Comparison of ENCODE assay signal across 14 mouse cellular contexts in the genomic region with DNA sequence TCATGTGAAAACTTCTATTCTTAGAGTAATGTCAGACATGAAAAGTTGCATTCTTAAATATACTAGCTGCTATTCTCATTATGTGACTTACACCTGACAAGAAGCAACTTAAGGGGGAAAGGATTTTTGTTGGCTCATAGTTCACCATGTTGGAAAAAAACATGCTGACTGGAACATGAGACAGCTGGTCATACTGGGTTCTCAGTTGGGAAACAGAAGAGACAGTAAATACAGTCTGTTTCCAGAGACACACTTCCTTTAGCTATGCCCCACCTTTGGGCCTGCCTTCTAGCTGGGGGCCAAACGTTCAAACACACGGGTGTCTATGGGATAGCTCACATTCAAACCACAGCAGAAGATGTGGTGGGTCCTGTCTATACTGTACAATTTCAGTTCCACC. TPM values are rescaled to one million over a fixed set of nuclear protein-coding genes. Genes with fewer than 3 reads are reported as not detected.
DNase-seq lines count a peak whose midpoint lies in the region; ATAC-seq and TF ChIP-seq lines count a peak whose summit lies in the region.
"Had no signal": no experiment of that assay in that cellular context is flagged by ENCODE, and none has a peak within 500 bp of the region (broad histone marks: within the 10 kb centered on the region; RNA-seq: fewer than 3 reads in every experiment).

No protein-coding gene starts in this region.

- no peaks in the 10 kb centered on the region for H3K36me3 ChIP-seq in heart, embryonic 13.5 days
- no peaks in the 10 kb centered on the region for H3K36me3 ChIP-seq in embryonic facial prominence, embryonic 14.5 days (ENCODE audit: control insufficient read depth, insufficient read depth, low read length)
- H3K36me3 ChIP-seq in hindbrain, embryonic 13.5 days = peaks cover 3% of the 10 kb centered on the region; the same call in 1 of the 2 replicates
- no peaks in the 10 kb centered on the region for H3K36me3 ChIP-seq in midbrain, embryonic 14.5 days (ENCODE audit: control insufficient read depth, insufficient read depth, low read length)
- H3K36me3 ChIP-seq in liver, postnatal 0 days (replicated peaks; ENCODE audit: insufficient read depth, low read length) = no peaks in the 10 kb centered on the region
- H3K36me3 ChIP-seq: embryonic facial prominence, embryonic 12.5 days; liver, embryonic 15.5 days had no signal

- no peak for DNase-seq in heart, postnatal 25 days (ENCODE audit: low spot score)
- no peak for DNase-seq in embryonic facial prominence, embryonic 14.5 days (ENCODE audit: low spot score)
- no peak for DNase-seq in midbrain, embryonic 14.5 days
- no peak for DNase-seq in natural killer cell, adult 2 months (ENCODE audit: low spot score in 2 of 2)
- DNase-seq in liver, postnatal 0 days = no peak
- DNase-seq: gastrocnemius, adult 2 months; heart, postnatal 14 days; right cerebral cortex, postnatal 25 days had no signal

- H3K27ac ChIP-seq in heart, embryonic 13.5 days (replicated peaks) = peak overlapping the region; percentile 60
- H3K27ac ChIP-seq in embryonic facial prominence, embryonic 14.5 days (replicated peaks; ENCODE audit: low read depth, low read length) = 0 out of 2 replicates have a peak overlapping the region, but pooled peaks have one; percentile 10
- peak overlapping the region; percentile 84 for H3K27ac ChIP-seq in hindbrain, embryonic 13.5 days
- H3K27ac ChIP-seq in midbrain, embryonic 14.5 days (replicated peaks; ENCODE audit: low read depth, low read length) = peak overlapping the region; percentile 70
- no peak overlapping the region for H3K27ac ChIP-seq in liver, postnatal 0 days (ENCODE audit: low read depth)
- H3K27ac ChIP-seq: gastrocnemius, adult 2 months; liver, embryonic 15.5 days; stomach, postnatal 0 days had no signal

- 0 out of 2 replicates have a peak, but pooled peaks cover 4% of the 10 kb centered on the region for H3K9me3 ChIP-seq in heart, embryonic 13.5 days
- H3K9me3 ChIP-seq in embryonic facial prominence, embryonic 14.5 days (ENCODE audit: control insufficient read depth, low read length) = no peaks in the 10 kb centered on the region
- H3K9me3 ChIP-seq in hindbrain, embryonic 13.5 days = no peaks in the 10 kb centered on the region
- no peaks in the 10 kb centered on the region for H3K9me3 ChIP-seq in midbrain, embryonic 14.5 days (ENCODE audit: control insufficient read depth, low read length)
- H3K9me3 ChIP-seq in liver, postnatal 0 days (ENCODE audit: low read length) = no peaks in the 10 kb centered on the region
- H3K9me3 ChIP-seq: embryonic facial prominence, embryonic 12.5 days; liver, embryonic 15.5 days had no signal

- no peak overlapping the region for H3K9ac ChIP-seq in heart, embryonic 13.5 days
- H3K9ac ChIP-seq in embryonic facial prominence, embryonic 14.5 days (ENCODE audit: low read depth, low read length) = no peak overlapping the region
- H3K9ac ChIP-seq in hindbrain, embryonic 13.5 days = no peak overlapping the region
- H3K9ac ChIP-seq in midbrain, embryonic 14.5 days (replicated peaks; ENCODE audit: low read length) = no peak overlapping the region
- H3K9ac ChIP-seq in liver, postnatal 0 days (replicated peaks) = no peak overlapping the region
- H3K9ac ChIP-seq: embryonic facial prominence, embryonic 12.5 days; liver, embryonic 15.5 days had no signal

- no peak for TF ChIP-seq CTCF in liver, postnatal 0 days (IDR thresholded peaks at IDR 0.05; ENCODE audit: low read depth)

- intact Hi-C loops in heart, postnatal 25 days (cut with DNase I) = no loop called here

- no peak overlapping the region for H3K4me2 ChIP-seq in heart, embryonic 13.5 days
- no peak overlapping the region for H3K4me2 ChIP-seq in embryonic facial prominence, embryonic 14.5 days (ENCODE audit: low read depth, low read length)
- H3K4me2 ChIP-seq in hindbrain, embryonic 13.5 days = no peak overlapping the region
- no peak overlapping the region for H3K4me2 ChIP-seq in midbrain, embryonic 14.5 days (ENCODE audit: low read length)
- no peak overlapping the region for H3K4me2 ChIP-seq in liver, postnatal 0 days (ENCODE audit: low read depth, low read length)
- H3K4me2 ChIP-seq: embryonic facial prominence, embryonic 12.5 days; liver, embryonic 15.5 days had no signal

- peaks cover 55% of the 10 kb centered on the region for H3K4me1 ChIP-seq in heart, embryonic 13.5 days
- H3K4me1 ChIP-seq in embryonic facial prominence, embryonic 14.5 days (ENCODE audit: control insufficient read depth, insufficient read depth, low read length) = 0 out of 2 replicates have a peak, but pooled peaks cover 7% of the 10 kb centered on the region
- H3K4me1 ChIP-seq in hindbrain, embryonic 13.5 days (replicated peaks) = peaks cover 74% of the 10 kb centered on the region
- peaks cover 59% of the 10 kb centered on the region for H3K4me1 ChIP-seq in midbrain, embryonic 14.5 days (ENCODE audit: control insufficient read depth, insufficient read depth, low read length)
- no peaks in the 10 kb centered on the region for H3K4me1 ChIP-seq in liver, postnatal 0 days (ENCODE audit: insufficient read depth)
- H3K4me1 ChIP-seq: liver, embryonic 15.5 days had no signal

- no peak for ATAC-seq in heart, embryonic 13.5 days (ENCODE audit: extremely low read depth, insufficient number of reproducible peaks, low FRiP score, low TSS enrichment)
- ATAC-seq in embryonic facial prominence, embryonic 14.5 days (ENCODE audit: low read depth) = no peak
- ATAC-seq in hindbrain, embryonic 13.5 days (ENCODE audit: low FRiP score) = no peak
- no peak for ATAC-seq in midbrain, embryonic 14.5 days (ENCODE audit: low FRiP score, low TSS enrichment)
- no peak for ATAC-seq in liver, postnatal 0 days
- ATAC-seq: CD4-positive, CD25-positive, alpha-beta regulatory T cell, adult 4 months had no signal

- WGBS in heart, embryonic 13.5 days = 72% methylated on average over 2 of the region's 2 CpGs
- 83% methylated on average over 2 of the region's 2 CpGs for whole genome bisulfite sequencing in embryonic facial prominence, embryonic 14.5 days
- WGBS in hindbrain, embryonic 13.5 days = 42% methylated on average over 2 of the region's 2 CpGs
- 55% methylated on average over 2 of the region's 2 CpGs for WGBS in midbrain, embryonic 14.5 days
- WGBS in liver, postnatal 0 days (ENCODE audit: insufficient replicate concordance) = 52% methylated on average over 2 of the region's 2 CpGs

- no peak for TF ChIP-seq EP300 in liver, postnatal 0 days (IDR thresholded peaks at IDR 0.05; ENCODE audit: low read depth)

- no peaks in the 10 kb centered on the region; the same call in 1 of the 2 replicates for H3K27me3 ChIP-seq in heart, embryonic 13.5 days (replicated peaks)
- H3K27me3 ChIP-seq in embryonic facial prominence, embryonic 14.5 days (replicated peaks; ENCODE audit: control insufficient read depth, insufficient read depth, low read length) = no peaks in the 10 kb centered on the region
- 0 out of 2 replicates have a peak, but pooled peaks cover 2% of the 10 kb centered on the region for H3K27me3 ChIP-seq in hindbrain, embryonic 13.5 days
- no peaks in the 10 kb centered on the region for H3K27me3 ChIP-seq in midbrain, embryonic 14.5 days (ENCODE audit: control insufficient read depth, insufficient read depth, low read length)
- no peaks in the 10 kb centered on the region for H3K27me3 ChIP-seq in liver, postnatal 0 days (ENCODE audit: insufficient read depth, low read length)
- H3K27me3 ChIP-seq: embryonic facial prominence, embryonic 12.5 days; liver, embryonic 15.5 days had no signal

- H3K4me3 ChIP-seq in heart, embryonic 13.5 days = no peak overlapping the region
- no peak overlapping the region for H3K4me3 ChIP-seq in embryonic facial prominence, embryonic 14.5 days (ENCODE audit: low read depth, low read length)
- H3K4me3 ChIP-seq in hindbrain, embryonic 13.5 days = no peak overlapping the region
- no peak overlapping the region for H3K4me3 ChIP-seq in midbrain, embryonic 14.5 days (replicated peaks; ENCODE audit: low read depth, low read length)
- H3K4me3 ChIP-seq in liver, postnatal 0 days (ENCODE audit: low read depth, low read length) = no peak overlapping the region
- H3K4me3 ChIP-seq: embryonic facial prominence, embryonic 12.5 days; gastrocnemius, adult 2 months; liver, embryonic 15.5 days had no signal

RNA-seq across cellular contexts. Expression of gene Scrn1, which starts 12.7 kb away (rescaled TPM):
- polyA plus RNA-seq in heart, embryonic 13.5 days (2015; fragmentation: Nextera tagmentation; extraction: Ambion mirVana) = 9.5 and 13.0 TPM in 2 replicates
- 10 to 100 TPM in 1 of 2 experiments, 1 to 10 TPM in 1; 9.2 to 12.0 TPM for total RNA-seq in heart, postnatal 25 days (2021)
- polyA plus RNA-seq in embryonic facial prominence, embryonic 14.5 days (2014; fragmentation: Nextera tagmentation; extraction: Ambion mirVana) = 12.8 and 13.8 TPM in 2 replicates
- polyA plus RNA-seq in hindbrain, embryonic 13.5 days (2015; fragmentation: Nextera tagmentation; extraction: Ambion mirVana) = 87.1 and 91.6 TPM in 2 replicates
- polyA plus RNA-seq in midbrain, embryonic 14.5 days (2014; fragmentation: Nextera tagmentation; extraction: Ambion mirVana) = 88.0 and 104 TPM in 2 replicates
- 0.32 and 0.35 TPM in 2 replicates for polyA plus RNA-seq in liver, postnatal 0 days (2015; fragmentation: Nextera tagmentation; extraction: Ambion mirVana)

RNA-seq across cellular contexts. Expression of gene Plekha8, which starts 41.3 kb away (rescaled TPM):
- 6.4 and 7.5 TPM in 2 replicates for polyA plus RNA-seq in heart, embryonic 13.5 days (2015; fragmentation: Nextera tagmentation; extraction: Ambion mirVana)
- total RNA-seq in heart, postnatal 25 days (2021) = 10 to 100 TPM; 10.6 TPM
- polyA plus RNA-seq in embryonic facial prominence, embryonic 14.5 days (2014; fragmentation: Nextera tagmentation; extraction: Ambion mirVana) = 10.1 and 11.1 TPM in 2 replicates
- 8.8 and 9.2 TPM in 2 replicates for polyA plus RNA-seq in hindbrain, embryonic 13.5 days (2015; fragmentation: Nextera tagmentation; extraction: Ambion mirVana)
- 11.1 and 15.8 TPM in 2 replicates for polyA plus RNA-seq in midbrain, embryonic 14.5 days (2014; fragmentation: Nextera tagmentation; extraction: Ambion mirVana)
- polyA plus RNA-seq in liver, postnatal 0 days (2015; fragmentation: Nextera tagmentation; extraction: Ambion mirVana) = 4.3 and 4.8 TPM in 2 replicates

RNA-seq across cellular contexts. Expression of gene Fkbp14, which starts 43.5 kb away (rescaled TPM):
- polyA plus RNA-seq in heart, embryonic 13.5 days (2015; fragmentation: Nextera tagmentation; extraction: Ambion mirVana) = 24.0 and 24.1 TPM in 2 replicates
- 10 to 100 TPM in 1 of 2 experiments, 1 to 10 TPM in 1; 8.2 to 10.4 TPM for total RNA-seq in heart, postnatal 25 days (2021)
- polyA plus RNA-seq in embryonic facial prominence, embryonic 14.5 days (2014; fragmentation: Nextera tagmentation; extraction: Ambion mirVana) = 74.6 and 81.1 TPM in 2 replicates
- polyA plus RNA-seq in hindbrain, embryonic 13.5 days (2015; fragmentation: Nextera tagmentation; extraction: Ambion mirVana) = 10.6 and 11.9 TPM in 2 replicates
- polyA plus RNA-seq in midbrain, embryonic 14.5 days (2014; fragmentation: Nextera tagmentation; extraction: Ambion mirVana) = 4.3 and 8.1 TPM in 2 replicates
- polyA plus RNA-seq in liver, postnatal 0 days (2015; fragmentation: Nextera tagmentation; extraction: Ambion mirVana) = 1.7 and 2.3 TPM in 2 replicates
- polyA plus RNA-seq: CD4-positive, CD25-positive, alpha-beta regulatory T cell, adult 4 months had no signal
